Comparison of ENCODE assay signal across 24 mouse cellular contexts in the genomic region with DNA sequence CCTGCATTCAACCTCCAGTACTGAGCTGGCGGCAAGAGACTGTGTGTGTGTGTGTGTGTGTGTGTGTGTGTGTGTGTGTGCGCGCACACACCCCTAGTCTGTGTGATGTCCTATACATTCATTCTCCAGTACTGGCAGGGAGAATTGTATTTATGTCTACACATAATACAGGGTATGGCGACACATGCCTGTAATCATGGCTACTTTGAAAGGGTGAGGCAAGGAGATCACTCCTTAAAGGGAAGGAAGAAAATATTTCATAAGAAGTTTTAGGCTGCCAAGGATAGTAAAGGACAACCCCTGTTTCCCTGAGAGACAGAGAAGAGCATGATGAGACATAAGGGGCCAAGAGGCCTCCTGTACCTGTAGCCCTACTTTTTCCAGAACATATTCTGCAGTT. TPM values are rescaled to one million over a fixed set of nuclear protein-coding genes. Genes with fewer than 3 reads are reported as not detected.
DNase-seq lines count a peak whose midpoint lies in the region; ATAC-seq lines count a peak whose summit lies in the region.
"Had no signal": no experiment of that assay in that cellular context is flagged by ENCODE, and none has a peak within 500 bp of the region (broad histone marks: within the 10 kb centered on the region; RNA-seq: fewer than 3 reads in every experiment).

No protein-coding gene starts in this region.

- ATAC-seq in megakaryocyte, adult 5-6 weeks (ENCODE audit: poor library complexity, severe bottlenecking) = peak; percentile 51
- ATAC-seq: activated CD4-positive, CD25-positive, alpha-beta regulatory T cell, adult 4 months; CD4-positive, CD25-positive, alpha-beta regulatory T cell, adult 4 months; forebrain, embryonic 13.5 days; forebrain, embryonic 16.5 days; hindbrain, embryonic 16.5 days; intestine, embryonic 15.5 days had no signal

- peak; percentile 30 for DNase-seq in 416B (ENCODE audit: low read depth)
- DNase-seq in fat pad, adult 2 months (ENCODE audit: extremely low read depth, low read depth, low spot score) = peak; percentile 14
- no peak for DNase-seq in layer of hippocampus, adult 11-12 months (ENCODE audit: low spot score)
- DNase-seq in spleen, adult 12 weeks (ENCODE audit: low spot score) = no peak
- no peak for DNase-seq in lung, postnatal 10 days
- DNase-seq: adrenal gland, adult 8-10 months; adrenal gland, postnatal 25 days; cerebellum, adult 2 months; cerebellum, adult 9-11 months; cerebellum, postnatal 25 days; gastrocnemius, postnatal 10 days; gastrocnemius, postnatal 36 days; heart, adult 18-20 months; heart, postnatal 10 days; heart, postnatal 36 days had no signal

RNA-seq across cellular contexts. Expression of gene 4930432K21Rik, which starts 9.8 kb away (rescaled TPM):
- 0.07 and 0.09 TPM in 2 replicates for total RNA-seq in megakaryocyte, adult 5-6 weeks (2015)
- 0.37 and 1.8 TPM in 2 replicates for total RNA-seq in megakaryocyte, adult 5-6 weeks (2017)

RNA-seq across cellular contexts. Expression of gene Cc2d1a, which starts 9.9 kb away (rescaled TPM):
- 9.0 and 12.9 TPM in 2 replicates for total RNA-seq in megakaryocyte, adult 5-6 weeks (2015)
- total RNA-seq in megakaryocyte, adult 5-6 weeks (2017) = 5.8 and 9.8 TPM in 2 replicates

RNA-seq across cellular contexts. Expression of gene Nanos3, which starts 27.4 kb away (rescaled TPM):
- not detected in 2 replicates for total RNA-seq in megakaryocyte, adult 5-6 weeks (2015)
- not detected in 2 replicates for total RNA-seq in megakaryocyte, adult 5-6 weeks (2017)
- total RNA-seq: common myeloid progenitor, adult 5-6 weeks; gastrocnemius, postnatal 36 days had no signal

RNA-seq across cellular contexts. Expression of gene Podnl1, which starts 31.8 kb away (rescaled TPM):
- total RNA-seq in megakaryocyte, adult 5-6 weeks (2015) = 0.21 and 0.65 TPM in 2 replicates
- total RNA-seq in megakaryocyte, adult 5-6 weeks (2017) = 0.12 and 0.62 TPM in 2 replicates
- total RNA-seq: common myeloid progenitor, adult 5-6 weeks; gastrocnemius, adult 18-20 months; gastrocnemius, postnatal 36 days; heart, postnatal 36 days had no signal

RNA-seq across cellular contexts. Expression of gene Dcaf15, which starts 53.1 kb away (rescaled TPM):
- 11.3 and 13.6 TPM in 2 replicates for total RNA-seq in megakaryocyte, adult 5-6 weeks (2015)
- 14.8 and 16.4 TPM in 2 replicates for total RNA-seq in megakaryocyte, adult 5-6 weeks (2017)

Comparison
In these comparisons a context has a peak if more than half of its experiments do, and no peak if none do; other contexts are left out.
1. DNase-seq: peak in 416B (single experiment) and fat pad, adult 2 months (single experiment); none in layer of hippocampus, adult 11-12 months (single experiment), spleen, adult 12 weeks (single experiment) and lung, postnatal 10 days (single experiment).